Mouse (Mus musculus) midbrain, embryonic 10.5 days (tissue): ENCODE measurements around the gene Wdr18. TPM values are rescaled to one million over a fixed set of nuclear protein-coding genes. Genes with fewer than 3 reads are reported as not detected.

ENCODE experiments used
- DNase-seq: peaks from one replicate; pipeline ENCODE4 v3.0.0-alpha.2; 2017; ENCODE audit warnings: low spot score
- H3K27ac ChIP-seq: fragments of 300-500 bp; sonication (generic); replicated peaks from 2 replicates; pipeline ENCODE4 v1.5.1; 2016; ENCODE audit warnings: mild to moderate bottlenecking
- H3K27me3 ChIP-seq: fragments of 300-500 bp; sonication (generic); 2 replicates; pipeline ENCODE4 v1.6.1; 2016; ENCODE audit warnings: low read depth, mild to moderate bottlenecking; ENCODE audit not compliant: poor library complexity, severe bottlenecking
- H3K36me3 ChIP-seq: fragments of 300-500 bp; sonication (generic); 2 replicates; pipeline ENCODE4 v1.6.1; 2016; ENCODE audit warnings: mild to moderate bottlenecking, moderate library complexity
- H3K4me1 ChIP-seq: fragments of 300-500 bp; sonication (generic); 2 replicates; pipeline ENCODE4 v1.6.1; 2016
- H3K4me3 ChIP-seq: fragments of 300-500 bp; sonication (generic); 2 replicates; pipeline ENCODE4 v1.5.1; 2016; ENCODE audit warnings: mild to moderate bottlenecking, moderate library complexity
- H3K9me3 ChIP-seq: fragments of 300-500 bp; sonication (generic); replicated peaks from 2 replicates; pipeline ENCODE4 v1.6.1; 2016; ENCODE audit warnings: mild to moderate bottlenecking
- whole genome bisulfite sequencing: fragments of 180-500 bp; shearing (Covaris S2); methylation state at CpG from one replicate; pipeline ENCODE4 v1.1.7; 2016; 5-methylcytosine and 5-hydroxymethylcytosine counted together
- polyA plus RNA-seq: library from polyadenylated mRNA; unstranded; fragments of >200 nt; fragmentation: Nextera tagmentation; extraction: Ambion mirVana; gene quantifications from 2 replicates; pipeline ENCODE4 v1.2.1, GENCODE M21; 2016

Gene Wdr18
- polyA plus RNA-seq, 1 experiment from 2014 or later = 155 TPM

DNA sequence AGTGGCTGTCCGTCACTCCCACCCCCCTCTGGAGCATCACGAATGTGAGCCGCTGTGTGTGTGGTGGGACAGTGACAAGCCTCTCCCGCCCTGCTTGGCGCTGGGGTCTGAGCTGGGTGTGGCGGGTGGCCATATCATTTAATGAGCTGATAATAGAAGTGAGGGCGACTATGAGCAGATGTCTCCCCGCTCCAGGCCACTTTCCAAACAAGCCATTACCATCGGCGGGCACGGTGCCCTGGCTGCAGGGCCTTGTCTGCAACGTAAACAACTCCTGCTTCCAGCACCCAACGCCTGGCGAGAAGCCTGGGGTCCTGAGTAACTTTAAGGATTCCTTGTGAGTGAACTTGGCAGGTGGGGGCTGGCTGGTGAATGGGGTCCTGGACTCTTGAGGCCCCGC is 37.9 kb downstream of the Wdr18 start:
- Histone ChIP-seq H3K36me3 (peaks cover 12% of the 10 kb centered on the region; the same call in 1 of the 2 replicates), H3K4me3 (peak overlapping the region; percentile 61), H3K9me3 (no peaks in the 10 kb centered on the region), H3K27me3 (peaks cover 52% of the 10 kb centered on the region), H3K27ac (peak overlapping the region; percentile 82), H3K4me1 (peaks cover 37% of the 10 kb centered on the region)
- DNase-seq = no peak
- WGBS = 6% methylated on average over 15 of the region's 15 CpGs

- Histone ChIP-seq H3K4me3 (no peak overlapping the region), H3K9me3 (no peaks in the 10 kb centered on the region), H3K27ac (no peak overlapping the region), H3K36me3 (no peaks in the 10 kb centered on the region), H3K27me3 (peaks cover 79% of the 10 kb centered on the region), H3K4me1 (peaks cover 31% of the 10 kb centered on the region)
- DNase-seq = no peak
- WGBS = 79% methylated on average over 9 of the region's 9 CpGs
Measured at GRCm38 (mm10) chr10:80001945-80002344, 42.0 kb downstream of the Wdr18 start.

DNA sequence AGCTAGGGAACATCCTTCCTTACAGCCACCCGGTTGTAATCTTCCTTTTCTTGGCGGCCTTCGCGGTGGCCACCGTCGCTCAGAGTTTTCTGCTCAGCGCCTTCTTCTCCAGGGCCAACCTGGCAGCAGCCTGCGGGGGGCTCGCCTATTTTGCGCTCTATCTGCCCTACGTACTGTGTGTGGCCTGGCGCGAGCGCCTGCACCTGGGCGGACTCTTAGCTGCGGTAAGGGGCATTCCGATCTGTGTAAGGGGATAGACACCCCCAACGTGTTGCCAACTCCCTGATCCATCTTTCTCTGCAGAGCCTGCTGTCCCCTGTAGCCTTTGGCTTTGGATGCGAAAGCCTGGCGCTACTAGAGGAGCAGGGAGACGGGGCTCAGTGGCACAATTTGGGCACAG is 42.9 kb downstream of the Wdr18 start:
- H3K4me1 ChIP-seq = peaks cover 25% of the 10 kb centered on the region
- DNase-seq = no peak
- no peak overlapping the region for H3K27ac ChIP-seq
- 0 out of 2 replicates have a peak, but pooled peaks cover under 1% of the 10 kb centered on the region for H3K36me3 ChIP-seq
- peaks cover 79% of the 10 kb centered on the region for H3K27me3 ChIP-seq
- WGBS = 23% methylated on average over 21 of the region's 21 CpGs
- no peak overlapping the region for H3K4me3 ChIP-seq
- no peaks in the 10 kb centered on the region for H3K9me3 ChIP-seq

DNA sequence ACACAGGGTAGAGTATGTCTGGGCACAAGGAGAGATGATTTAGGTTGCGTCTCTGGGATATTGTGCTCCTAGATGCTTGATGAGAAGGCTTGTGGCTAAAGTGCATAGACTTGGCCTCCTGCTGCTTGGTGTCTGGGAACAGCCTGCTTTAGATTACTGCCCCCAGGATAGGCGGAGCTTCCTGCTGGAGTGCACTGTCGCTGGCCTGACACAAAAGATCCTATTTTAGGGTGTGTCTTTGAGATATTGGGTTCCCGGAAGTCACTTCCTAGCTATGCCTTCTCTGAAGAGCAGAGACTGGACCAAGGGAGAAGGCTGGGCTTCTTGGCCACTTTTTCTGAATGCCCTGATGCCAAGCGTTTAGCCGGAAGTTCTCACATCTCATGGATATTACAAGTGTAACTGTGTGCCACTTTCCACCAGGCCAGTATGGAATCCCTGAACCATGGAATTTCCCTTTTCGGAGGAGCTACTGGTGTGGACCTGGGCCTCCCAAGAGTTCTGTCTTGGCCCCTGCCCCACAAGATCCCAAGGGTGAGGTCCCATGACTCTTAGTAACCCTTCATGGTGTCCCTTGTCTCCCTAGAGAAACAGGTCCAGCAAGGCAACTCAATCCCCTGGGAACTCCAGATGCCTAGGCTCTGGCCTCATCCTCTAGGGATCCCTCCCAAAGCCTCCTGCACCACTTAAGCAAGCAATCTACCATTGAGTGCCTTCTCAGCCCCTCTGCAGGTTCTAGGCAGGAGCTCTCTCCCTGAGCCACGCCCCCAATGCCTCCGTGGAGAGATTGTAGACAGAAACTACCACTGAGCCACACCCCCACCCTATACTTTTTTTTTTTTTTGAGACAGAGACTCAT is 43.7 kb downstream of the Wdr18 start:
- Histone ChIP-seq H3K9me3 (no peaks in the 10 kb centered on the region), H3K27me3 (peaks cover 71% of the 10 kb centered on the region), H3K27ac (no peak overlapping the region), H3K36me3 (peaks cover 8% of the 10 kb centered on the region; the same call in 1 of the 2 replicates), H3K4me3 (no peak overlapping the region), H3K4me1 (peaks cover 17% of the 10 kb centered on the region)
- WGBS = 62% methylated on average over 9 of the region's 9 CpGs
- DNase-seq = no peak

- Histone ChIP-seq H3K4me1 (peaks cover 16% of the 10 kb centered on the region), H3K27me3 (peaks cover 65% of the 10 kb centered on the region), H3K27ac (no peak overlapping the region), H3K4me3 (no peak overlapping the region), H3K36me3 (peaks cover 15% of the 10 kb centered on the region; the same call in 1 of the 2 replicates), H3K9me3 (no peaks in the 10 kb centered on the region)
- 94% methylated on average over 8 of the region's 8 CpGs for whole genome bisulfite sequencing
- DNase-seq = no peak
Measured at GRCm38 (mm10) chr10:80004233-80004705, 44.3 kb downstream of the Wdr18 start.

GRCm38 (mm10) chr10:80011740-80012139 is 51.8 kb downstream of the Wdr18 start:
- H3K27me3 ChIP-seq = peaks cover 61% of the 10 kb centered on the region
- WGBS = 90% methylated on average over 6 of the region's 6 CpGs
- H3K9me3 ChIP-seq = peaks cover 23% of the 10 kb centered on the region
- no peak overlapping the region for H3K4me3 ChIP-seq
- no peak overlapping the region for H3K27ac ChIP-seq
- peaks cover 11% of the 10 kb centered on the region for H3K4me1 ChIP-seq
- H3K36me3 ChIP-seq = peaks cover 43% of the 10 kb centered on the region
- DNase-seq = no peak

GRCm38 (mm10) chr10:80013609-80014008 is 53.7 kb downstream of the Wdr18 start:
- DNase-seq = no peak
- peaks cover 35% of the 10 kb centered on the region for H3K36me3 ChIP-seq
- 0 out of 2 replicates have a peak overlapping the region, but pooled peaks have one; percentile 3 for H3K4me3 ChIP-seq
- 33% methylated on average over 25 of the region's 25 CpGs for WGBS
- peaks cover 23% of the 10 kb centered on the region for H3K9me3 ChIP-seq
- H3K27ac ChIP-seq = no peak overlapping the region
- H3K4me1 ChIP-seq = peaks cover 14% of the 10 kb centered on the region
- H3K27me3 ChIP-seq = peaks cover 69% of the 10 kb centered on the region

GRCm38 (mm10) chr10:80014484-80015290 is 54.7 kb downstream of the Wdr18 start:
- DNase-seq = no peak
- Histone ChIP-seq H3K36me3 (peaks cover 24% of the 10 kb centered on the region), H3K4me3 (no peak overlapping the region), H3K27me3 (peaks cover 80% of the 10 kb centered on the region), H3K9me3 (peaks cover 22% of the 10 kb centered on the region), H3K4me1 (peaks cover 25% of the 10 kb centered on the region), H3K27ac (no peak overlapping the region)
- 26% methylated on average over 28 of the region's 28 CpGs for WGBS

DNA sequence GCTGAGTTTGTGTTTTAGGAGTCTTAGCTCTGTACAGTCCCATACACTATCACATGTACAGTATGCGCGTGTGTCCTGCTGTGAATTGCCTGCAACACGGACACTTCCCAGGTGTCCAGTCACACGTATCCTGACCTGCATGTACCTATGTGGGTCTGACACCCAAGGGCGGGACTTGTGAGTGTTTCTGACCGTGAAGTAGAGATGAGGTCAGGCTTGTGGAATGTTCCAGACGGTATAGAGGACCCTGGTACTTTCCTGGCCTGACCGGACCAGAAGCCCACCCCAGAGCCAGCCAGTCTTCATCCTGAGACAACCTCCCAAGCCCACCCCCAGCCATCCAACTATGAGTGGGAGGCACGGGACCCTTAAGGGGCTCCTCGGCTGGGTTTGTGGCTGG is 55.6 kb downstream of the Wdr18 start:
- Histone ChIP-seq H3K27ac (no peak overlapping the region), H3K27me3 (peaks cover 89% of the 10 kb centered on the region), H3K4me1 (peaks cover 34% of the 10 kb centered on the region), H3K36me3 (peaks cover 16% of the 10 kb centered on the region), H3K4me3 (no peak overlapping the region), H3K9me3 (peaks cover 13% of the 10 kb centered on the region)
- DNase-seq = no peak
- 87% methylated on average over 10 of the region's 10 CpGs for WGBS

DNA sequence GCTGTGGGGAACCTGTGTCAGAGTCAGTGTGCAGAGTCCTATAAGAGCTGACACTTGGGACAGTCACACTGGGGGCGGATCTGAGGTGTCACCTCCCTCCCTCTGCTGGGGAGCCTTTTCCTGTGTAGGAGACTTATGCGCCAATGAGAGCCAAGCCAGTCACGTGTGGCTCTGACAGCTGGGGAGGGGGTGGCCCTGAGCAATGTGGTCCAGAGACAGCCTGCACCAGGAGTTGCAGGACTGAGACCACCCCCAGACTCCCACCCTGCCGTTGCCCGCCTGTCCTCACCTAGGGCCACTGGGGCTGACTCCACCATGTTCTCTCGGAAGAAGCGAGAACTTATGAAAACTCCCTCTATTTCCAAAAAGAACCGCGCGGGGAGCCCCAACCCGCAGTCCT is 56.6 kb downstream of the Wdr18 start, which contains the start of gene Arhgap45:
Gene Arhgap45 (plus strand): TSS at position 143 of the 400 bp plus-strand sequence.
- WGBS = 71% methylated on average over 11 of the region's 11 CpGs
- 0 out of 2 replicates have a peak within 1 kb of the TSS, but pooled peaks have one; percentile 2 for H3K4me3 ChIP-seq
- H3K9me3 ChIP-seq = peaks cover 4% of the 10 kb centered on the region; the same call in 1 of the 2 replicates
- no peak for DNase-seq
- peaks cover 35% of the 10 kb centered on the region for H3K4me1 ChIP-seq
- H3K27me3 ChIP-seq = peaks cover 94% of the 10 kb centered on the region
- peaks cover 7% of the 10 kb centered on the region for H3K36me3 ChIP-seq
- 0 out of 2 replicates have a peak within 1 kb of the TSS, but pooled peaks have one; percentile 28 for H3K27ac ChIP-seq

DNA sequence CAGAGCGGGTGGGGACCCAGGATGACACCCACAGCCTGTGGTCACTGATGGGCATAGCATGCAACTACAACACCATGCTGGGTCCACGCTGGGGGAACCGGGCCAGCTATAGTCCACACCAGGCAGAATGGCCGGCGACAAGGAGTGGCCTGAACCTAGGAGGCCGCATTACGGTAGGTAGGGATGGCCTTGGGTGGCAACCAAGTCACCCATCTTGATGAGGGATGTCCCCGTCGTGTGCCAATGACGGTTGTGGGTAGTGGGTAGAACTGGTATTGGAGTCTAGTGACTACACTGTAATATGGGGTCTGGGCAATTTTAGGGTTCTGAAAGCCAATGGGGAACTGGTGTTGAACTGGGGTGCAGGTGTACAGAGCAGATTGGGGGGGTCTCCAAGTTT is 57.0 kb downstream of the Wdr18 start:
- no peaks in the 10 kb centered on the region for H3K9me3 ChIP-seq
- 89% methylated on average over 10 of the region's 10 CpGs for WGBS
- H3K4me1 ChIP-seq = peaks cover 35% of the 10 kb centered on the region
- peaks cover 2% of the 10 kb centered on the region; the same call in 1 of the 2 replicates for H3K36me3 ChIP-seq
- 0 out of 2 replicates have a peak overlapping the region, but pooled peaks have one; percentile 28 for H3K27ac ChIP-seq
- DNase-seq = no peak
- H3K27me3 ChIP-seq = peaks cover 89% of the 10 kb centered on the region
- no peak overlapping the region for H3K4me3 ChIP-seq

DNA sequence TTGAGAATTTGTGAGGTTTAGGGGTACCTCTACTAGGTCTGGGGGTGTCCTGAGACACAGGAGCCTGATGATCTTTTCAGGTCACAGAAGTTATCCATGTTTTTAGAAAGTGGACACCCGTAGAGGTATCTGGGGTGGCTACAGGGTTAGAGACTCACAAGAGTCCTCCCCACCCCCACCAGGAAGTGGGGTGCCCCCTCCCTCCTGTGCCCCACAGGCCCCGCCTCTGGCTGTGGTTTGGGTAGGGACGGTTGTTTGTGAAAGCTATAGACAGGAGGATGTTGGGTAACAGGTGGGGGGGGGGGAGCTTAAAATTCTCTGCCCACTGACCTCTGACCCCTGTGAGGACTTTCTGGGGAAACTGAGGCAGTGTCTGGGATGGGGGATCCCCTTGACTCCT is 57.4 kb downstream of the Wdr18 start:
- no peak for DNase-seq
- Histone ChIP-seq H3K36me3 (peaks cover 3% of the 10 kb centered on the region; the same call in 1 of the 2 replicates), H3K9me3 (no peaks in the 10 kb centered on the region), H3K27me3 (peaks cover 85% of the 10 kb centered on the region), H3K4me3 (0 out of 2 replicates have a peak overlapping the region, but pooled peaks have one; percentile 2), H3K27ac (no peak overlapping the region), H3K4me1 (peaks cover 35% of the 10 kb centered on the region)
- WGBS = 63% methylated on average over 3 of the region's 3 CpGs
